Mouse (Mus musculus) gonadal fat pad, adult 2 months (tissue): ENCODE results near the gene Trnp1. TPM values are rescaled to one million over a fixed set of nuclear protein-coding genes. Genes with fewer than 3 reads are reported as not detected.

Source experiments
- DNase-seq: peaks from one replicate; pipeline ENCODE4 v3.0.0-alpha.2; 2012; ENCODE audit warnings: low read depth
- polyA plus RNA-seq: library from polyadenylated mRNA; depleted of rRNA; stranded (reverse); fragments of >200 nt; gene quantifications from 2 replicates; pipeline ENCODE4 v1.2.3, GENCODE M21; 2012; rRNA removed

Trnp1 gene
- polyA plus RNA-seq, 1 experiment, result 5.2 TPM

DNA sequence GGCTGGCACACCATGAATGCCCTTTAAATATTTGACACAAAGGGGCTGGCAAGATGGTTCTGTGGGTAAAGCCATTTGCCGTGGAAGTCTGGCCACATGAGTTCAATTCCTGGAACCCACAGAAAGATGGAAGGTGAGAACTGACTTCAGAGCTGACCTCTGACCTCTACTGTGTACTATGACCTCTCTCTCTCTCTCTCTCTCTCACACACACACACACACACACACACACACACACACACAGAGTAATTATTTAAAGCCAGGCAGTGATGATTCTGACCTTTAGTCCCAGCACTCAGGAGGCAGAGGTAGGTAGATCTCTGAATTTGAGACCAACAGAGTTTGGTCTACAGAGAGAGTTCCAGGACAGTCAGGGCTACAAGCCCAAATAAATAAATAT is 38.3 kb downstream of the Trnp1 start:
- DNase-seq, result no peak

DNA sequence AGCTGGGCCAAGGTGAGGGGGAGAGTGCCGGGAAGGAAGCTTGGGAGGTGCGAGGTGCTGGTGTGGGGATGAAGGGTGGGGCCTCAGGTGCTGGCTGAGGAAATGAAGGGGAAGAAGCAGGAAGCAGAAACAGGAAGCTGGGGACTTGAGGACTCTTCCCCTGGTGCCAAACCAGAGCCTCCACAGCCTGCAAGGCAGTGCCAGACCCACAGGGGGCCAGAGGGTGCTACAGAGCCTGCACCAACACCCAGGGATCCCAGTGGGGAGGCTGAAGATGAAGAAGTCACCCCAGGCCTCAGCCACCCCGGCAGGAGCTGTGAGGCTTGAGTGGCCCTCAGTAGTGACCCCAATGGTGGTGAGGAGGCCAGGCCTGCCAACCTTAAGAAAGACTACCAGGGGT is 40.3 kb downstream of the Trnp1 start:
- no peak for DNase-seq

DNA sequence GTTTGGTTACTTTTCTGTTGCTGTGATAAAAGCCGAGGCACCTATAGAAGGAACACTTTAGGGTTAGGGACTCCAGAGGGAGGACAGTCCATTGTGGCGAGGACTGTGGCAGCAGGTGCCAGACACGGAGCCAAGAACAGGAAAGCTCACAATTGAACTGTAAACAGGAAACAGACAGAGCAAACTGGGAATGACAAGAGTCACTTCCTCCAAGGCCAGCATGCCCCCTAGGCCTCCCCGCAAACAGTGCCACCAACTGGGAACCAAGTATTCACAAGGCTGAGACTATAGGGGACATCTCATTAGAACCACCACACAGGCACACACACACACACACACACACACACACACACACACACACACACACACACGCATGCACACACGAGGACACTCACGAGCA is 45.9 kb downstream of the Trnp1 start:
- DNase-seq, result no peak

GRCm38 (mm10) chr4:133451536-133451935 is 46.8 kb downstream of the Trnp1 start:
- no peak for DNase-seq

DNA sequence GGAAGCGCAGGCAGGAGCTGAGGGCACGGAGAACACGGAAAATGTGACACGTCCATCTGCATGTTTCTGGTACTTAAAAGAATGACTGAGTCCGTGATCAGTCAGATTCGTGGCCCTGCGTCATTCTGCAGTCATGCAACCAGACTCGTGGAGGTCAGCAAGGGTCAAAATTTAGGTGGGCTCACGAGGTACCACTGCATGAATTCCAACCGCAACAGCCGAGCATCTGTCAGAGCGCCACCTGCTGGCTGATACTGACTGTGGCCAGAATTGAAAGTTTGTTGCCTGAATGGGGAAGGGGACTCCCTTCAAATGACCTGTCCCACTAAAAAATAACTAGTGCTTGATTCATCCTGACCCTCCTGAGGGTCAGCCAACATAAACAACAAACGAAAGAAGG is 48.6 kb downstream of the Trnp1 start:
- DNase-seq, result no peak

DNA sequence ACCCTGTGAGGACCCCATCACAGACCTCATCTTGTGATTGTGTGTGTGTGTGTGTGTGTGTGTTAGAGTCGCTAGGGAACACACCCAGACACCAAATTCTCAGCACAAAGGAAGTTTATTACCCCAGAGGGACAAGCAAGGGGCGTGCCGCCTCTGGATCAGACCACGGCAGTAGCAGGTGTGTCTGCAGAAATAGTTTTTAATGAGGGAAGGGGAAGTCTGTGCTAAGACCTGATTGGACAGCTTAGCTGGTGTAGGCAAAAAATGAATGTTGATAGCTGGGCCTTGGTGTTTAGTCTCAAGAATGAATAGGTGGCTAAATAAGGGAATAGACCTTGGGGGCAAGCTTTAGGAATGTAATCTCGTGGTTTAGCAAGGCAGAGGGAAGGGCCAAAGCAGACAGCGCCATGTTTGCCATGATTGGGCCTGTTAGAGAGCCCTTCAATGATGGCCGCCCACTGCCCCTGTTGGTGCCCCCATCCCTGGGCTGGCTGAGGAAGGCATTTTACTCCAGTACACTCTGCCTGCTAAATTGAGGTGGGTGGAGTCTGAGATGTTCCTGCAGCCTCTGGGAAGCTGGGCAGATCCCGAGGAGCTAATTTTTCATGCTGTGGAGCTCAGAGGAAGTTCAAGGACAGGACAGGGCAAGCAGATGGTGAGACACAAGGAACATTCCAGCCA is 49.5 kb downstream of the Trnp1 start:
- DNase-seq, result no peak

- no peak for DNase-seq
These were observed 50.4 kb downstream of the Trnp1 start for GRCm38 (mm10) chr4:133447967-133448366.

DNA sequence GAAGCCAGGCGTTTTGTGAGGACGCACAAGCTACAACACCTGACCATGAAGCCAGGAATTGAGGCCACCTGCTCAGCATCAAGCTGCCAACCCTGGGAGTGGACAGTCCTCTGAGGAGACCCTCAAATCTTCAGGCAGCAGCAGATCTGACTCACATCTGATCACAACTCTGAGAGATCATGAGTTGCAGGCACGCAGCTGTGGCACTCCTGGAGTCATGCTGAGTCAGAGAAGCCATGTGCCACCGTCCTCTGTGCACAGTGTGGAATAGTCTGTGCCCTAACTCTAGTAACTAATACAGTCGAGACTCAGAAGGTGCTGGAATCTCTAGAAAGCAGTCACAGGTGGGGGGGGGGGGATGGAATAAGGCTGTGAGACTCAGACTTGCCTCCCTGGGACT is 51.0 kb downstream of the Trnp1 start:
- no peak for DNase-seq

DNA sequence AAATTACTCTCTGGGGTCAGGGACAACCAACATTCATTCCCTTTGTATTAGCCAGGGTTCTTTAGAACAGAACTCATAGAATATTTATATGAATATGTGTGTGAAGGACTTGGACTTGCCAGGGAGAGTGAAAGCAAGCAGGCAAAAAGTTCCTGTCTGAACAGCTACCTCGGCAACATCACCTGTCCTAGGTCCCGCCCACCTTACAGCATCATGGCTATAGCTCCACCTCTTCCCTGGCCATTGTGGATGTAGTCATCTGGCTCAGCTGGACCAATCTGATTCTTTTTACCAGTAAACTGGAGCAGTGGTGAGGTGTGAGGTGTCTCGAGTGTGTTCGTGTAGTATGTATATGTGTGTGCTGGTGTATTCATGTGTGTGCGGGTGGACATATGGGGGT is 52.6 kb downstream of the Trnp1 start:
- DNase-seq, result no peak

- no peak for DNase-seq
These were observed 55.3 kb downstream of the Trnp1 start for GRCm38 (mm10) chr4:133443085-133443484.

DNA sequence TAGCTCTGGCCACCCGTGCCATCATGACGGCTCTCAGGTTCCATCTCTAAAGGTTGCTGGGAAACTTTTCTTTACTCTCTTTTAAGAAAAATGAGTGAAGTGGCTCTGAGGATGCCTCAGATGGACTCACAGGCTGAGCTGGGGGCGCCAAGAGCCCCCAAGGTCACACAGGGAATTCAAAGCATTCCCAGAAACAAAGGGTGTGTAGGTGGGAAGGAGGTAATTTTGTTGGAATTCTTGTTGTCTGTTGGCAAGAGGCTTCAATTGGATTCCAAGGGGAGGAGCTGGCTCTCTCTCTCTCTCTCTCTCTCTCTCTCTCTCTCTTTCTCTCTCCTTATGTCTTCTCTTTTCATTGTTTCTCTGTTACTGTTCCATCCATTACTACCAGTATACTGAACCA is 56.2 kb downstream of the Trnp1 start:
- no peak for DNase-seq

Other genes with a start within 250 kb of the Trnp1 start
- gene Sytl1, start 235.4 kb downstream of the Trnp1 start, polyA plus RNA-seq, result 15.2 and 15.6 TPM in 2 replicates
- 99.7 and 125 TPM in 2 replicates for gene Tmem222, start 220.8 kb downstream of the Trnp1 start, polyA plus RNA-seq
- 31.8 and 40.8 TPM in 2 replicates for gene Wdtc1, start 145.1 kb downstream of the Trnp1 start, polyA plus RNA-seq
- gene Slc9a1, start 128.8 kb downstream of the Trnp1 start, polyA plus RNA-seq, result 29.3 and 39.6 TPM in 2 replicates
- 4.6 and 5.2 TPM in 2 replicates for gene Tent5b, start 18.4 kb downstream of the Trnp1 start, polyA plus RNA-seq
- 19.2 and 33.4 TPM in 2 replicates for gene Kdf1, start 20.4 kb upstream of the Trnp1 start, polyA plus RNA-seq
- 43.9 and 66.0 TPM in 2 replicates for gene Nudc, start 47.4 kb upstream of the Trnp1 start, polyA plus RNA-seq
- not detected in 2 replicates for gene Nr0b2, start 54.8 kb upstream of the Trnp1 start, polyA plus RNA-seq
- gene Gpatch3, start 76.2 kb upstream of the Trnp1 start, polyA plus RNA-seq, result 4.1 and 4.2 TPM in 2 replicates
- 27.7 and 39.1 TPM in 2 replicates for gene Gpn2, start 85.8 kb upstream of the Trnp1 start, polyA plus RNA-seq
- gene Sfn, start 103.6 kb upstream of the Trnp1 start, polyA plus RNA-seq, result 29.2 and 32.6 TPM in 2 replicates
- gene Zdhhc18, start 151.6 kb upstream of the Trnp1 start, polyA plus RNA-seq, result 20.3 and 28.7 TPM in 2 replicates
- gene Pigv, start 174.1 kb upstream of the Trnp1 start, polyA plus RNA-seq, result 13.3 and 14.5 TPM in 2 replicates